Mouse (Mus musculus) lung, postnatal 0 days (tissue): Measurements from ENCODE around the gene Sema7a.

Experiments used
- CTCF ChIP-seq: IDR thresholded peaks from 2 replicates; pipeline ENCODE4 v1.5.1; 2016; ENCODE audit warnings: antibody characterized with exemption, mild to moderate bottlenecking
- EP300 ChIP-seq: IDR thresholded peaks from 2 replicates; pipeline ENCODE4 v1.6.1; 2016; ENCODE audit warnings: antibody characterized with exemption, mild to moderate bottlenecking, control low read depth

GRCm38 (mm10) chr9:57963998-57964395, 24.1 kb downstream of the Sema7a start:
- TF ChIP-seq CTCF = no peak
- no peak for TF ChIP-seq EP300
